Mouse (Mus musculus): ENCODE results near the gene Mcat.

Mcat gene

DNA sequence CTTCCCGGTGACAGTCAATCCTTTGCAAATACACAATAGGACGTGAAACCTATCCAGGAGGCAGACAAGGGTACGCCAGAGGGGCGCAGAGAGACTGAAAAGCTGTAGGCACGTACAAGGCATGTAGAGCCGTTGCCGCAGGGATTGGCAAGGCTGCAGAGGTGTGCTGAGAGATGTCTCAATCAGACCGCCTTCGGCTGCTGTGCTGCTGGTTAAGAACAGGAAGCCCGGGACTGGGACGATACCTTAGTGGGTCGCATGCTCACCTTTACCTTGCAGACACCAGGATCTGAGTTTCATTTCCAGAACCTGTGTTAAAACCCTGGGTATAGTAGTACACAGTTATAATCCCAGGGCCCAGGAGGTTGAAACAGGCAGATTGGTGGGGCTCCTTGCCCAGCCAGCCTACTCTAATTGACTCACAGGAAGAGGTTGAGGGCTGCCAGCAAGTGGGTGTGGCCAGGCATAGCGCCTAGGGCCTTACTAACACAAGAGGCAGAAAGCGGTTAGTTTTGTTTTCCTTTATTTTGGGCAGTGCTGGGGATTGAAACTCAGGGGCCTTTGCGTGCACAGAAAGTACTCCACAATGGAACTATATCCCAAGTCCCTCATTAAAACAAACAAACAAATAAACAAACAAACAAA is 839 bp downstream of the Mcat start:
- TF ChIP-seq CTCF (conservative IDR thresholded peaks at IDR 0.05; ENCODE audit: low read length) (no peak), NANOG (IDR thresholded peaks at IDR 0.05; ENCODE audit: borderline replicate concordance, low read length) (no peak), POU5F1 (IDR thresholded peaks at IDR 0.05; ENCODE audit: borderline replicate concordance, low read length) (no peak)
- Histone ChIP-seq H3K4me3 (replicated peaks; ENCODE audit: low read length) (peak overlapping the region; percentile 73), H3K9me3 (ENCODE audit: low read length) (no peaks in the 10 kb centered on the region), H3K27me3 (ENCODE audit: insufficient read depth, low read length) (no peaks in the 10 kb centered on the region), H3K36me3 (ENCODE audit: insufficient read depth, low read length) (no peaks in the 10 kb centered on the region), H3K4me1 (replicated peaks; ENCODE audit: low read depth, low read length) (peaks cover 56% of the 10 kb centered on the region)

DNA sequence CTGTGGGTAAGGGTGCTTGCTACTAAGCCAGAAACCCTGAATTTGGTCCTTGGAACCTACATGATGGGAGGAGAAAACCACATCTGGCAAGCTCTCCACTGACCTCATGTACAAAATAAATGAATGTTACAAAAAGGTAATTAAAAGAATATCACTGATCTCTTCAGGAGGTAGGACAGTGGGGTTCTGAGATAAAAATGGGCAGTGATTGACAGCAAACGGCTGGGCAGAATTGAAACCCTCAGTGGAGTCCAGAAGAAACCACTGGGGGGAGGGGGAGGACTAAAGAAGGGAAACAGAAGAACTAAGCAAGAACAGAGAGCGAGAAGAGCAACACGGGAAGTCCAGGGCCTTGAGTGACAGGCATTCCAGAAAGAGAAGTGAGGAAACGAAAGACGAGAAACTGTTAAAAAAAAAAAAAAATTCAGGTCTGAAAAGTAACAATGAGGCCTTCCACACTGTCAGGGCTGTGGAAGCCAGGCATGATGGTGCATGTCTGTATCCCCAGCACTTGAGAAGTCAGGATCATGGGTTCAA is 2.6 kb downstream of the Mcat start:
- TF ChIP-seq POU5F1 (IDR thresholded peaks at IDR 0.05; ENCODE audit: borderline replicate concordance, low read length) (no peak), NANOG (IDR thresholded peaks at IDR 0.05; ENCODE audit: borderline replicate concordance, low read length) (no peak), CTCF (conservative IDR thresholded peaks at IDR 0.05; ENCODE audit: low read length) (no peak)
- H3K4me3 ChIP-seq (replicated peaks; ENCODE audit: low read length), result no peak overlapping the region

DNA sequence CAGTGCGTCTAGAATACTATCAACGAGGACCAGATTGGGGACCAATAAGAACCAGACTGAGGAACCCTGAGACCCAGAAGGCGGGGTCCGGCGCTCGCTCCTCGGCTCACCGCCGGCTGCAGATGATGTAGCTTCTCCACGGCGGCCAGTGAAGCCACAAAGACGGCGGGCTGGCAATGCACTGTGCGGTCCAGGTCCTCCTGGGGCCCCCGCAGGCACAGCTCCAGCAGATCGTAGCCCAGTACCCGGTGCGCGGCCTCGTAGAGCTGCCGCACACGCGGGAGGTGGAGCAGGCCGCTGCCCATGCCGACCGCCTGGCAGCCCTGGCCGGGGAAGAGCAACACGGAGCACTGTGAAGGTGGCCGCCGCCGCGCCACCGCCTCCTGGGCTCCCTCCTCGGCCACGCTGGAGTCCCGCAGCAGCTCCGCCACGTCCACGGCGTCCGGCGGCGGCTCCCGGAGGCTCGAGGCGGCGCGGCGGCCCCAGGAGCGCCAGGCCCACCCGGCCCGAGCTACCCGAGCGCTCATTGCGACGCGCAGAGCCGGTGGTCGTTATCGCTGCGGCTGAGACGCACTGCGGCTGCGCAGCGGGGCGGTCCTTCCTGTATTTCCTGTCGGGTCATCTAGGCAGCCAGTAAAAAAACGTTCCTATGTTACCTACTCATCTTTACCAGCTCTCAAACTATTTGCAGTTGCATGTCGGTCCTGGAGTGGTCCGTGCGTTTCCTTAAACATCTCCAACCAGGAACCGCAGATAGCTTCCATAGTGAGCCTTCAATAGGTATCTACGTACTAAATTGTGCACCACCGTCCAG is 8.2 kb downstream of the Mcat start:
- H3K4me1 ChIP-seq (replicated peaks; ENCODE audit: low read depth, low read length), result peaks cover 14% of the 10 kb centered on the region
- no peak for TF ChIP-seq POU5F1 (IDR thresholded peaks at IDR 0.05; ENCODE audit: borderline replicate concordance, low read length)
- TF ChIP-seq NANOG (IDR thresholded peaks at IDR 0.05; ENCODE audit: borderline replicate concordance, low read length), result no peak
- no peak for TF ChIP-seq CTCF (conservative IDR thresholded peaks at IDR 0.05; ENCODE audit: low read length)
- peak overlapping the region; percentile 90 for H3K4me3 ChIP-seq (replicated peaks; ENCODE audit: low read length)
- H3K27me3 ChIP-seq (ENCODE audit: insufficient read depth, low read length), result no peaks in the 10 kb centered on the region
- no peaks in the 10 kb centered on the region for H3K9me3 ChIP-seq (ENCODE audit: low read length)
- H3K36me3 ChIP-seq (ENCODE audit: insufficient read depth, low read length), result peaks cover 31% of the 10 kb centered on the region

More for the DNA sequence above, 2.6 kb downstream of the Mcat start:
- Histone ChIP-seq H3K27me3 (ENCODE audit: insufficient read depth, low read length) (no peaks in the 10 kb centered on the region), H3K4me1 (replicated peaks; ENCODE audit: low read depth, low read length) (peaks cover 48% of the 10 kb centered on the region), H3K9me3 (ENCODE audit: low read length) (no peaks in the 10 kb centered on the region), H3K36me3 (ENCODE audit: insufficient read depth, low read length) (no peaks in the 10 kb centered on the region)

DNA sequence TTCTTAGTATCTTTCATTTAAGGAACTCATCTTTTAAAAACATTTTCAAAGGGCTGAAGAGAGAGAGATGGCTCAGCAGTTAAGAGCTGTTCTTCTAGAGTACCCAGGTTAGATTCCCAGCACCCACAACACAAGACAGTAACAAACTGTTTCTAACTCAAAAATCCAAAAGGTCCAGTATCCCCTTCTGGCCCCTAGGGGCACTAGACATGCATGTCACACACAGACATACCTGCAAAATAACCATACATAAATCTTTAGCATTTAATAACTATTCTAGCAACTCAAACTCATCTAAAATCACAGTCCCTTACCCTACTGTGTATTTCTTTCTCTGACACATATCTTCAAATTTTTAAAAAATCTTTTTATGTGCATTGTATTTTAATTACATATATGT is 9.8 kb downstream of the Mcat start:
- TF ChIP-seq CTCF (conservative IDR thresholded peaks at IDR 0.05; ENCODE audit: low read length) (peak; percentile 44), NANOG (IDR thresholded peaks at IDR 0.05; ENCODE audit: borderline replicate concordance, low read length) (no peak), POU5F1 (IDR thresholded peaks at IDR 0.05; ENCODE audit: borderline replicate concordance, low read length) (no peak)
- H3K4me3 ChIP-seq (replicated peaks; ENCODE audit: low read length), result no peak overlapping the region
- peaks cover 46% of the 10 kb centered on the region for H3K36me3 ChIP-seq (ENCODE audit: insufficient read depth, low read length)
- H3K9me3 ChIP-seq (ENCODE audit: low read length), result no peaks in the 10 kb centered on the region
- H3K27me3 ChIP-seq (ENCODE audit: insufficient read depth, low read length), result no peaks in the 10 kb centered on the region
- peaks cover 14% of the 10 kb centered on the region for H3K4me1 ChIP-seq (replicated peaks; ENCODE audit: low read depth, low read length)

DNA sequence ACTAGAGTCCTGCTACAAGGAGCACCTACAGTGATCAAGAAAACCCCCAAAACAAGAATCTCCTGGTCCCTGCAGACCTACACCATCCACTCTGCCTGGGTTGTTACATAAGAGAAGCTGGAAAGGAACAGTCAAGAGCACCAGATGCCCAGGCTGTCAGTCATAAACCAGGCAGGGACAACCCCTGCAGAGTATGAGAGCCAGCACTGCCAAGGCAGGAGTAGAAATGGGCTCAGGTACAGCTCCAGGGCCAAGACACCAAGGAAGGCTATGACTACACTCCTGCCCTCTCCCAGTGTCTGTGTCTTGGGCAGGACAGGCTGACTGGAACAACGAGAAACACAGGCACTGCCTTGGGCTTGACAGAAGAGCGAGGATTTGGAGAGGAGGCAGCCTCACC is 13.4 kb downstream of the Mcat start:
- Histone ChIP-seq H3K27me3 (ENCODE audit: insufficient read depth, low read length) (no peaks in the 10 kb centered on the region), H3K9me3 (ENCODE audit: low read length) (no peaks in the 10 kb centered on the region), H3K36me3 (ENCODE audit: insufficient read depth, low read length) (peaks cover 83% of the 10 kb centered on the region), H3K4me3 (replicated peaks; ENCODE audit: low read length) (no peak overlapping the region), H3K4me1 (replicated peaks; ENCODE audit: low read depth, low read length) (peaks cover 31% of the 10 kb centered on the region)
- TF ChIP-seq CTCF (conservative IDR thresholded peaks at IDR 0.05; ENCODE audit: low read length) (no peak), POU5F1 (IDR thresholded peaks at IDR 0.05; ENCODE audit: borderline replicate concordance, low read length) (no peak), NANOG (IDR thresholded peaks at IDR 0.05; ENCODE audit: borderline replicate concordance, low read length) (no peak)

DNA sequence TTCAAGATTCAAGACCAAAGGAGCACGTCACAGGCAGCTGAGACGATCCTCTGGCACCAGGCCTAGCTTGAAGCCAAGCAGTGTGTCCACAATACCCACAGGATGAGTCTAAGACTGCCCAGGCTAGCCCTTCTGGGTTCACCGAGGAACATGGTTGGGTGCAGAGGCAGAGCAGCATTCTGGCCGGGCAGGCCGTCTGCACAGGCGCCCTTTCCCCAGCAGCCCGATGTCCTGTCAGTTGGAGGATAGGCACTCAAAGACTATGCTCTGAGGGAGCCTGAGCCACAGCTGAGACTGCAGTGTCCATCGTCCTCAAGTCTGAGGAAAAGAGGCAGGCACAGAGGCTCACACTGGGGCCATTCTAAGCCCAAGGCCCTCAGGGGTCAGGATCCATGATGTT is 16.4 kb downstream of the Mcat start:
- peaks cover 33% of the 10 kb centered on the region for H3K4me1 ChIP-seq (replicated peaks; ENCODE audit: low read depth, low read length)
- H3K9me3 ChIP-seq (ENCODE audit: low read length), result no peaks in the 10 kb centered on the region
- no peaks in the 10 kb centered on the region for H3K27me3 ChIP-seq (ENCODE audit: insufficient read depth, low read length)
- peaks cover 75% of the 10 kb centered on the region for H3K36me3 ChIP-seq (ENCODE audit: insufficient read depth, low read length)
- TF ChIP-seq CTCF (conservative IDR thresholded peaks at IDR 0.05; ENCODE audit: low read length) (no peak), POU5F1 (IDR thresholded peaks at IDR 0.05; ENCODE audit: borderline replicate concordance, low read length) (no peak), NANOG (IDR thresholded peaks at IDR 0.05; ENCODE audit: borderline replicate concordance, low read length) (no peak)
- no peak overlapping the region for H3K4me3 ChIP-seq (replicated peaks; ENCODE audit: low read length)

DNA sequence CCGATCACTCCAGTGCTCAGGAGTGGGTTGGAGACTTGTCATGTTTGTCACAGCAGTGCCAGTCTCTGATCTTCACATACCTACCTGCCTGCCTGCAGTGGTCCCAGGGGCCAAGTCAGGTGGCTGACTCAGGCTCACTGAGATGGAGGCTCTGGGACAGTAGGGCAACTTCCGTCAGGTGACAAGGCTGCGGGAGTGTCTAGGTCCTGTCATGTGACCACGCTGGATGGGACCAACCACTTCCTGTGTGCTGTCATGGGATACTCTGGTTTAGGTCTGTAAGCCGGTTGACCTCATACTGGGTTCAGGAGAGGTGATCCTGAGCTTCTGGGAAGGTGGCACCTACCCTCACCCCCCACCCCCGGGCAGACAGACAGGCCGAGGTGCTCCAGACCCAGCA is 17.6 kb downstream of the Mcat start:
- TF ChIP-seq CTCF (conservative IDR thresholded peaks at IDR 0.05; ENCODE audit: low read length), result no peak
- no peak for TF ChIP-seq POU5F1 (IDR thresholded peaks at IDR 0.05; ENCODE audit: borderline replicate concordance, low read length)
- no peak for TF ChIP-seq NANOG (IDR thresholded peaks at IDR 0.05; ENCODE audit: borderline replicate concordance, low read length)
- Histone ChIP-seq H3K9me3 (ENCODE audit: low read length) (no peaks in the 10 kb centered on the region), H3K36me3 (ENCODE audit: insufficient read depth, low read length) (peaks cover 66% of the 10 kb centered on the region), H3K4me3 (replicated peaks; ENCODE audit: low read length) (0 out of 2 replicates have a peak overlapping the region, but pooled peaks have one; percentile 10), H3K27me3 (ENCODE audit: insufficient read depth, low read length) (no peaks in the 10 kb centered on the region), H3K4me1 (replicated peaks; ENCODE audit: low read depth, low read length) (peaks cover 38% of the 10 kb centered on the region)

DNA sequence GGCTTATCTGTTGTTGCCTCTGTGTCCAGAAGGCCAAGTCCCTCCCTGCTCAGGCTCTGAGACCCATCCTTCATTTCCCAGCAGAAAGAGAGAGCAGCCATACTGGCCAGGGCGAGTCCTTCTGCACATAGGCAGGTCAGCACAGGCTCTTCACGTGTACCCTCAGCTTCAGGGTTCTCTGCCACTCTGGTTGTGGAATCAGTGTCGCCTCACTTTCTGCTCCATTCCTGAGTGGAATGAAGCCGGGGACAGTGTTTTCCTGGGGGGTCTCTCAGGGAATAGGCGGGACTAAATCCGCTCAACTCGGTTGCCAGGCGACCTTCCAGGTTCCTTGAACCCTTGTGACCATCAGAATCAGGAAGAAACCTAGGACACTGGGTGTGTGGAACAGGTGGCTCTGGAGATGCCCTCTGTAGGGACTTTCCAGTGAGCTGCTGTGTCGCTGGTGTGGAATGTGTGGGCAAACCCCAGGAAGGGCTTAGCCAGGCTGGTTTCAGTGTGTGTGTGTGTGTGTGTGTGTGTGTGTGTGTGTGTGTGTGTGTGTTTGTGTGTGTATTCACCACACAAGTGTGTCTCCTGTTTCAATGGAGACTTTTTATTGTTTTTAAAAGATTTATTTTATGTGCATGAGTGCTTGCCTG is 21.8 kb downstream of the Mcat start:
- TF ChIP-seq CTCF (conservative IDR thresholded peaks at IDR 0.05; ENCODE audit: low read length), result no peak
- TF ChIP-seq POU5F1 (IDR thresholded peaks at IDR 0.05; ENCODE audit: borderline replicate concordance, low read length), result no peak
- TF ChIP-seq NANOG (IDR thresholded peaks at IDR 0.05; ENCODE audit: borderline replicate concordance, low read length), result no peak
- H3K9me3 ChIP-seq (ENCODE audit: low read length), result no peaks in the 10 kb centered on the region
- H3K36me3 ChIP-seq (ENCODE audit: insufficient read depth, low read length), result peaks cover 23% of the 10 kb centered on the region
- no peaks in the 10 kb centered on the region for H3K27me3 ChIP-seq (ENCODE audit: insufficient read depth, low read length)
- peaks cover 51% of the 10 kb centered on the region for H3K4me1 ChIP-seq (replicated peaks; ENCODE audit: low read depth, low read length)
- H3K4me3 ChIP-seq (replicated peaks; ENCODE audit: low read length), result no peak overlapping the region
